Mouse (Mus musculus) cerebellum, postnatal 4 days (tissue): ENCODE results near the gene Megf11.
A peak's percentile ranks its signal among the peaks of the same experiment; 100 is the strongest.

Experiments
- DNase-seq, 2 experiments: peaks; one replicate each; pipeline ENCODE4 v3.0.0; 2022; ENCODE audit warnings: low spot score in 2 of 2, mixed read lengths in 1 of 2

The Megf11 gene

DNA sequence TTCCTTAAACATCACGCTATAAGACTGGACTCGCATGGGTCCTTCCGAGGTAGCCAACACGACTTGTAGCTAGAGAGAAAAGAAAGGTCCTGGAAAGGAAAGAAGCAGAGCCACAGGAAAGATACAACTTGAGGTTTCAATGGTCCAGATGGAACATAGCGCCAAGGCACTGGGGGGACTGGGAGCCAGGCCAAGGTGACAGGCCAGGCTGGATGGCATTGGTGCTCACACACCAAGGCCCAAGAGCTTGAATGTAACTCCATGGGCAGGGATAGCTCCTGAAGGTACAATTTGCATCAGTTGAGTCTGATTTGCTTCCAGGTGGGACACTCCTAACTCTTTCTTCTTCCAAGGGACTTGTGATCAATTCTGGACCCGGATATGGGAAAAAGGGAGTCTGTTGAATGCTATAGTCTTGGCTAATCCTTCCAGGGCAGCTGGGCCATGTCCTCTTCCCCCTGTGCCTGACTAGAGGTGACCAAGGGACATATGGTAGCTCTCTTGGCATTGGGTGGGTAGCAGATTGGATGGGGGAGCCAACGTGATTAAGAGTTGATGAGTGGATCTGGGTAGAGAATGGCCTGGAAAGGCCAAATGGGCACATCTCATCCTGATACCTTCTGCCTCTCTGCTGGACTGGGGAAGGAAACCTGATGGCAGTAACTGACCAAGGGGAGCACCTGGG lies 172.6 kb downstream of the Megf11 start:
- peak in 1 of 2 experiments; percentile 67 for DNase-seq

DNA sequence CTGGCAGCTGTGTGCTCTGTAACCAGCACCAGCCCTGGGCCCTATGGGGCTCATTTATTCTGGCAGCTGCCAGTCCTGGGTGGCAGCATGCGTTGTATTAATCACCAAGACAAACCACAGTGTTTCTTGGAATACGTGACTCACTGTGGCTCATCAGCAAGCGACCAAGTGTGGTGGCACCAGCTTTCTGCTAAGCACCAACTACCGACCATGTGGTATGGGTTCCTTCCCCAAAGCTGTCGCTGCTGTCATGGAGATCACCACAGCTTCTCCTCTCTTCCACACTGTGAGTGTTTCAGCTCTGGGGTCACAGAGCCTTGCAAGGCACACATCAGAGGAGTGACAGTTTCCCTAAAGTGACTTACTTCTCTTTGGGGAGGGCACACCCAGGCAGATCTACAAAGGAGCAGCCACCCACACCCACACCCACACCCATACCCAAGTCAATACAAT lies 178.9 kb downstream of the Megf11 start:
- DNase-seq = no peak

GRCm38 (mm10) chr9:64565915-64566314 lies 180.5 kb downstream of the Megf11 start:
- no peak for DNase-seq

DNA sequence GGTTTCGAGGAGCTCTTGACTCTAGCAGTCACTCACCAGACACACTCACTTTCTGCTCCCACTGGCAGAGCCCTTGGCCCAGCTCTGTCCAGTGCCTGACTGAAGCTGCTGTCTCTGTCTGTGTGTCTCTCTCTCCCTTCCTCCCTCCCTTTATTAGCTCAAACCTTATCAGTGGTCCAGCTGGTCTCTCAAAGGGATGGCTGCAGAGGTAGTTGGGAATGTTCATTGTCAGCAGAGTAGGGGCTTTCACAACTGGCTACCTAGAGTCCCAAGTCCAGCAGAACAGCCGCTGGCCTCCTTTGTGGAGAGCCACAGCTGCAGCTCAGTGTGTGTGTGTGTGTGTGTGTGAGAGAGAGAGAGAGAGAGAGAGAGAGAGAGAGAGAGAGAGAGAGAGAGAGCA lies 180.9 kb downstream of the Megf11 start:
- no peak for DNase-seq

DNA sequence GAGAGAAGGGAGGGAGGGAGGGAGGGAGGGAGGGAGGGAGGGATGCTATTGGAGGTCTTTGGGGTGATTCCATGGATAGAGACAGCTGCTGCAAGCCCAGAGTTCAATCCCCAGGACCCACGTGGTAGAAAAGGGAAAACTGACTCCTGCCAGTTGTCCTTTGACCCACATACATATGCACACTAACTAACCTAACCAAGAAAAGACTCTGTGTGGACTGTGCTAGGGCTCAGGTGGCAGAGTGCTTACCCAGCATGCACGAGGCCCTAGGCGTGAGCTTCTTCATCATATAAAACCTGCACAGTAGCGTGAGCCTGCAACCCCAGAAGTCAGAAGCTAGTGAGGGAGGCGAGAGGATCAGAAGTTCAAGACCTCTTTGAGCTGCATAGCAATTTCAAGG lies 182.1 kb downstream of the Megf11 start:
- no peak for DNase-seq

DNA sequence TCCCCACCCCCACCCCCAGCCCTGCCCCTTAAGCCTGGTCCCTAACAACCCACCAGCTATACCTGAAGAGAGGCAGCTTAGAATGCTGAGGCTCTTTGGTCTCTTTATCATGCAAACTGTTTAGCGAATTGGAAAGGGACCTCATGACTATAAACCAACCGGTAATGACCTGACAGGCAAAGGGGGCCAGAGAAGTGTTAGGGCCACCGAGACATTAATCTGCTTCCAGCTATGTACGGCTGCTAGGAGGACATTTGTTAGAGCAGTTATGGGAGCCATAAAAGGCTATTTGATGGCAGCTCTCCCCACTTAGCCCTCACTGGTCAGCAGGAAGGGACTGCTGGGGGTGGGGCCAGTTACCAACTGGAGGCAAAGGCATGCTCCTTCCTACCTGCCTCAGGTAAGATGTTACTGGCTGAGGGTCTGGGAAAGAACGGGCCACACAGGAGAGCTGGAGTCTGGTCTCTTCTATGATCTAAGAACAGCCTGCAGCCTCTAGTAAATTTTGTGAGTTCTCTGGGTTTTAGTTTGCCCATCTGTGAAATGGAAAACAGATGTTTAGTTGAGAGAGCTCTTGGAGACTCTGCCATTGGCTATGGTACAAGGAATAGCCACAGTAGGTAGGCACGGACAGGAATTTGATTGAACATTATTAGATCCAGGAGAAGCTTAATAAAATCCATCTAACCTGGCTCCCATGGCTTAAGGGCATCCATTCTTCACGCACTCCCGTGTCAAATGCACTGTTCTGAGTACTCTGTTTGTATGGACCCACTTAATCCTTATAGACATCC lies 183.2 kb downstream of the Megf11 start:
- no peak for DNase-seq

DNA sequence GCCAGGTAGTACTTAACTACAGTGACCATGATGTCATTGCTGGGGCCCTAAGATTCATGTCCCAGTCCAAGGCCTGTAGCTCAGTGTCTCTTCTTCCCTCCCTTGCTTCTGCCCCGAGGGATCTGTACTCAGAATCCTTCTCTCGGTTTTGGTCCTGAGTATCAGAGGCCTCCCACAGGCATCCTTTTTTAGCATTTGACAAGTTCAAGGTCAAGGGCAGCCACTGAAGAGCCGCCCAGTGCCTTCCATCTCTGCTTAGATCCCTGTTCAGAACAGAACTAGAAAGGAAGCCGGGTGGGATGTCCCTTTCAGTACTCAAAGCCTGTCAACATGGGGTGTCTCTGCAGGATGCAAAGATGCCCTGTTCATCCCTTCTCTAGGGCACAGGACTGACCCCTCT lies 185.0 kb downstream of the Megf11 start:
- DNase-seq = no peak

DNA sequence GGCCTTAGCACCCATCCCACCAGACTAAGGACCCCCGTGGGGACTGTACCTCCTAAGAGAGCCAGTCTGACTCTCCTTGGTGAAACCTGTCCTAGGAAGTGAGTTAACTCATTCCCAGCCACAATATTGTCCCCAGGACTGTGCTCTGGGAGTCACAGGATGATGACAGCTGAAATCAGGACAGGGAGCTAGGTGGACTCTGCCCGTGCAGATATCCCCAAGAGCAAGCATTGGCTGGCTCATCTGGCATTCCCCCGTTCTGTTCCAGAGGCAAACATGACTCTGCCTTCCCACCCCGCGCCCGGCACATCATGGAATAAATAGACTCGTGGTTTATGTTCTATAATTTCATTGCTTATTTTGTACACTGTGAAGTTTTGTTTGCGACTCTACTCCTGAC lies 185.7 kb downstream of the Megf11 start:
- no peak for DNase-seq

DNA sequence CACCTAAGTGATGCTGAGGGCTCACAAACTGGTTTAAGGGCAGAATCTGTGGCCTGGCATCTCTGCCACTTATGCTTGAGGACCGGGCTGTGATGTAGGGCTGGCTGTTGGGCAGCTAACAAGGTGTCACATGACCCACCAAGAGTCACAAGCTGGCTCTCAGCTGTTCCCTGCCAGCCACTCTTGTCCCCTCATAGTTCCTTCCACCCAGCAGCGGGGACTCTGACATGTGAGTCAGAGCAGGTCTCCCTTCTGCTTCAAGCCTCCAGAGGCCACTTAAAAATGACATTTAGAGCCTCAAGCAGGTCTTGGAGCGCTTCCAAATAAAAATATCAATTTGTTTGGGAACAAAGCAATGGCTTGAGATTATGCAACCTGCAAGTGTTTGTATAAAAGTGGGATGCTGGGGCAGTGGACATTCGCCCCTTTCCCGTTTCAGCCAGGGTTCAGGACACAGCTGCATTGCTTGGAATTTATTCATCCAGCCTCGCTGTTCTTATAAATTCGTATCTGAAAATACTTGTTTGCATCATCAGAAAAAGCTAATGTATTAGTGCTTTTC lies 187.3 kb downstream of the Megf11 start:
- no peak for DNase-seq

DNA sequence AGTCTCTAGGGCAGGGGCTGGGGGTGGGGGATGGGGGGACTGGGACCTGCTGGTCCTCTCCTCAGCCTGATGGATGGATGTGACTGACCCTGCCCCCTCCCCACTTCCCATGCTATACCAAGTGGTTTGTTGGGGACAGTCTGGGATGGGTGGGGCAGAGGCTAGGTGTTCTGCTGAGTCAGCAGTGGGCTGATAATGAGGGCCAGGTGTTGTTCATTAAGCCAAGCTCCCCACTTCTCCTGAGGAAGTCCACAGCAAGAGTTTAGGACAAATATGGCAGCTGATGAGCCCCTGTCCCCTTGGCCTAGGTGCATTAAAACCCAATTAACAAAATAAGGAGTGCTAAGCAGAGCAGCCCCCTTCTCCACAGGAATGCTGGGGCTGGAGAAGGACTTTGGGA lies 190.2 kb downstream of the Megf11 start:
- no peak for DNase-seq

GRCm38 (mm10) chr9:64576143-64576878 lies 190.9 kb downstream of the Megf11 start:
- DNase-seq = no peak

GRCm38 (mm10) chr9:64577156-64577555 lies 191.7 kb downstream of the Megf11 start:
- no peak for DNase-seq

GRCm38 (mm10) chr9:64578014-64578413 lies 192.6 kb downstream of the Megf11 start:
- DNase-seq = no peak

GRCm38 (mm10) chr9:64579306-64579705 lies 193.9 kb downstream of the Megf11 start:
- DNase-seq = no peak

DNA sequence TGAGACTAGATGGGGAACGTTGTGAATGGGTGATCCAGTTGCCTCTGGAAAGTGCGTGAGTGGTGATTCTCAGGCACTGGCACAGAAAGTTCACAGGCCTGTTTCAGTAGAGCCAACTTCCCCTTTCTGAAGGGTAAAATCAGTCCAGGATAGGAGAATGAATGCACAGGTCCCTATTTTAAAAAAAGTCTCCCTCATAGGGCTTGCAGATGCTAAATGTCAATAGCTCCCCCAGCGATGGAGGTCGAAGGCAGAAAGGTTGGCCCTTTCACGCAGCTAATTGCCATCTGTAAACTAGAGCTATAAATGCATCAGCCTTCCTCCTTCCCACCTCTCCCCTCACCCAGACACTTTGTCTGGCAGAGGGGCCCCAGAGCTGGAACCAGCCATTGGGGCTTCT lies 200.9 kb downstream of the Megf11 start:
- DNase-seq = no peak

DNA sequence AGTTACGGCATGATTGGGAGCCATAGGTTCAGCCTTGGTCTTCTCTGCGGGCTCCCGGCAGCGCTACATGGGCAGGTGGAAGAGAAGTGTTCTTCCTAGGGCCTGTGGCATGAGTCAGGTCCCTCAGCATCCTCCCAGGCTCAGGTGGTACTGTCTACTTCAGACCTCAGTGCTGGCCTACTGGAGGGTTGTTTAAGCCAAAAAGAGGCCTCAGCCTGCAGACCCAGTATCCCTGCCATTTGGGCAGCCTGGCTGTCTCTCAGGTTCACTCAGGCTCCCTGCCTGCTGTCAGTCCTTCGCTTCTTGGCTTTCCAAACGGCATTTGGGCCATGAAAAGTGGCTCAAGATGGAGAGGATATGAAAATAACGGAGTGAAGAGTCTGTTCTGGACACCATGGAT lies 202.6 kb downstream of the Megf11 start:
- no peak for DNase-seq

DNA sequence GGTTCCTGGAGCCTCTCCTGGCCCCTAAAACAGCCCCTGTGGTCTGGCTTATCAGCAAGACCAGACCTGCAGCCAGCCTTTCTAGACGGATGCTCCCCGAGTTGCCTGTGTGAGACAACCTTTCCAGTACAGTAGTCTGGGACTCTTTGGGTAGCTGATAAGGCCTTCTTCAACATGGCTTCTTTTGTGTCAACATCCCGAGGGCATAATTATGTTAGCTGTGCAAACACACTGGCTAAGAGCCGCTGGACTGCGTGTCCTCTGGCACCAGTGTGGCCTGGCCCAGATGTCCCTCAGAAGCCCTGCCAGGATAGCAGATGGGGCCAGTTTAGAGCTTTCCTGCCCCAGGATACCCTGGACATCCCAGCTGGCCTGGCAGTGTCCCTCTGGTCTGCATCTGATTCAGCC lies 205.2 kb downstream of the Megf11 start:
- peak; percentile 60 to 84 for DNase-seq

- DNase-seq = no peak
Measured at GRCm38 (mm10) chr9:64591436-64591835, 206.0 kb downstream of the Megf11 start.

GRCm38 (mm10) chr9:64594442-64594841 lies 209.0 kb downstream of the Megf11 start:
- no peak for DNase-seq

- no peak for DNase-seq
Measured at GRCm38 (mm10) chr9:64598427-64598826, 213.0 kb downstream of the Megf11 start.

GRCm38 (mm10) chr9:64600731-64601130 lies 215.3 kb downstream of the Megf11 start:
- no peak for DNase-seq

- no peak for DNase-seq
Measured at GRCm38 (mm10) chr9:64602895-64603294, 217.5 kb downstream of the Megf11 start.
